Mouse (Mus musculus) c-Kit-positive CD71-negative TER-119-negative erythroid progenitor cells, embryonic 14.5 days (primary cell): ENCODE measurements at regions not wholly inside any gene's neighbourhood (a gene's known extent, or its start where the extent isn't known, plus 50 kb on each side); places are given as distances from the start of the nearest gene placed in this dataset.

ENCODE experiments used
- DNase-seq: peaks from one replicate; pipeline ENCODE4 v3.0.0-alpha.2; 2013; ENCODE audit warnings: low read depth

DNA sequence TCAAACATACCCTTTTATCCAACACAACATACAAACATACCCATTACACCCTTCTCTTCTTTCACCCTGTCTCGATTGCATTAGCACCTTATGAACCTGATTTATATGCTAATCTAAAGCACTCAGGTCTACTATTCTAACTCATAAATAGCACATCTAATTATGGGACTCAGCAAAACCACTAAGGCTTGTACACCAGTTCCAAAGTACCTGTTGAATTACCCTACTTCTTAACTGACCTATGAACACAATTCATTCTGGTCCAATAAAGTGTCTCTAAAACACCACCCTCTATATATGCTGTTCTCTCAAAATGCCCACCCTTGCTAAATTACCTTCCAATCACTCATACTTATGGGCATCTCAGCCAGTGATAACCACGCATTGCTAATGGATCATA, 452.7 kb upstream of the Atp2b1 start:
- no peak for DNase-seq

DNA sequence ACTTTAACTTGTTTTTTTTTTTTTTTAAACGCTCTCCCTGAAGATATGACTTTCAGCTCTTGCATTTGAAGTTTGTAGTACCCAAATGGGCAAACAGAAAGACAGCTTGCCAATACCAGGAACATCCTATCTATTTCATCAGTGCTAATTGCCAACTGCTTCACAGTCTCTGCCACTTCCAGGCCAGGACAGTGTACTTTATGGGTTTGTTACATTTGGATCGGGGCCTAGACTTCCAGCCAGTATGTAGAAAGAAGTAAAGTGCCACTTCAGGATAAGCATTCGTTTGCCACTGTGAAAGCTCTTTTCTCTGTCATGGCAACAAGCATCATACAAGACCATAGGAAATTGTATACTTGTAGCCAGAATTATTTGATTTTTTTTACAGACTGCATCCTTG, 439.6 kb upstream of the Atp2b1 start:
- no peak for DNase-seq

DNA sequence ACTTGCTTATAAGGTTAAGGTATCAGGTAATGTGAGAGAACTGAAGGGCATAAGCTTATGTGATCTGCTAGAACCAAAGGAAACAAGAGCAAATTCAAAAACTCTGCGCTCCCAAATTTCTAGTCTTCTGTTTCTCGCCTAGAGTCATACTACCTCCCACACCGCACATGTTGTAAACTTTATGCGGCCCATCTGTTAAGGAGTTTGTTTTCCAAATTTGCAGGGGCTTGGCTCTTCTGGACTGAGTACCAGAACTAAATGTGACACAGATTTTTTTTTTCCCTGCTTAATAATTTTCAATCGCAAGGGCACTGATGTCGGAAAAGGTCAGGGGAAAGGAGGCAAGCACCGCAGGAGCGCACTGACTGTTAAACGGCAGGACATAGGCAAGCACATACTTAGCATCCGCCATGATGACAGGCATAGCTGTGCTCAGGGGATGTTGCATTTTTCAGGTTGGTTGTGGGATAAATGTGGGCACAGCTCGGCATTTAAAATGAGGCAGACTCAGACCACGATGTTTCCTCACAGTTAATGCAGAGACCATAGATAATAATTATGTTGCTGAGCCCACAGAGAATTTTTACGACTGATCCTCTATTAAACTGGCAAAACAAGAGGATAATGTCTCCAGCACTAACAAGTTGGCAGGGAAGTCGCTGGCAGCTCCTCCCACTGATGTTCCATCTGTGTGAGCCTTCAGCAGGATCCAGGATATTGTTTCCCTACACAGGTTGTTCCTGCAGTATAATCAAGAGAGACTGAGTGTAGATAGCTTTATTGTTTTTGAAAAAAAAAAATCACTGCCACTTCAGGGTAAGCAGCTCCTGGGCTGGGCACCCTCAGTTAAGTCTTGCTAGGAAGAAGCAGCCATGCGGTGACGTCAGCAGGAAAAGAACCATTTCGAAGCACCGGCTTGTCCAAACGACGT, 428.2 kb upstream of the Atp2b1 start:
- DNase-seq = no peak

- DNase-seq = peak; percentile 56
Observed at GRCm38 (mm10) chr10:98494354-98494753, 419.9 kb upstream of the Atp2b1 start.

- DNase-seq = no peak
Observed at GRCm38 (mm10) chr10:98496254-98496653, 418.0 kb upstream of the Atp2b1 start.

DNA sequence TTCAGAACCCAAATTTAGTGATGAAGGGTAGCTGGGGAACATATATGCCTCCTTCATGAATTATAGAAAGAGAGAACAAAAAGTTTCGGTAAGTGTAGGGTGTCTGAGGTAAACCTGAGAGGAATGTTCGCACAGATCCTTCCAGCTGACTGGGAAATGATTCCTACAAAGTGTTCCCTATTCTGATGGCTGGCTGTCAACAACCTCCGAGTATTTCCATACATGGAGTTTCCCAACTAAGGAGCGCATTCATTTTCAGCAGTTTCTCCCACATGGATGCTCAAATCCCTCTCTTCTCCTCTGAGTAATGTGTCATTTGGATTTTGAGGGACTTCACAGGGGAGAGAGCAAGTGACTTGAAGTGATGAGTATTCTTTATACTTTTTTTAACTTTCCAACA, 413.9 kb upstream of the Atp2b1 start:
- DNase-seq = no peak

DNA sequence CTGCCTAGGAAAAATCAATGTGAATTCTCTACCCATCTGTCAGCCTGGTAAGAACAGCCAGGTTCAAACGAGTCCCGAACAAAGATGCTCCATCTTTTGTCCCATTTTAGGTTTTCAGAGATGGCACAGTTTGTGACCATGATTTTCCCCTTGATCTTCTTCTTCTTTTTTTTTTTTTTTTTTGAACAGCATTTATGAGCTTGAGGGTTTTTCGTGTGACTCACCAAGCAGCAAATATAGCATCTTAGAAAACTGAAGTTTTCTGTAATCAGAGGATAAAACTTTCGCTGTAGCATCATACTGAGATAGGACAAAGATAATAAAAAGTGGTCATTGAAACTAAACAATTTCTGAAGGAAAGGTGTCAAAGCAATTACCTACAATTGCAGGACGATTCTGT, 412.6 kb upstream of the Atp2b1 start:
- DNase-seq = no peak

GRCm38 (mm10) chr10:98504524-98504923, 409.7 kb upstream of the Atp2b1 start:
- no peak for DNase-seq

DNA sequence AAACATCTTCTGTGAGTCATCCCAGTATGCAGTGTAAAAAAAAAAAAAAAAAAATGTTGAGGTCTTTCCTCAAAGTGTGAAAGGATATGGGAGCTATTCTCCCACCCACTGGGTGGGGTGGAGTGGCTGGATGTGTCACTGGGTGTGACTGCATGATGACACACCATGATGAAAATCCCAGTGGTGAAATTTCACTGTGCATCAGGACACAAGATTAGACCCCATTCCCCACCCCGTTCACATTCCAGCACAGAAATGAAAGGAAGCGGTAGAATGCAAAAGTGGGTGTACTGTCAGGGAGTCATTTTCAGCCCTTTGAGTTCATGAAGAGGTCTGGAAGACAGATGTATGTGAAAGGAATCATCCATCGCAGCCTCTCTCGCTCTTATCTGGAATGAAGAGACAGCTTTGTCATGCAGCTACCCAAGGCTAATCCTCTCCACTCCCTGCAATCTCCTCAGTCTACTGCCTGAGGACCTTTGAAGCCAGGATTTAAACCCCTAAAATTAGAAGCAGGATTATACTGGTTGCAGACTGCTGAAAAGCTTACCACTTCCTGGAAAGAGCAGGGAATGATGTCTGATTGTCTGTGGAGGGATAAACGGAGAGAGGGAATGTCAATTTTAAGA, 405.6 kb upstream of the Atp2b1 start:
- DNase-seq = no peak

DNA sequence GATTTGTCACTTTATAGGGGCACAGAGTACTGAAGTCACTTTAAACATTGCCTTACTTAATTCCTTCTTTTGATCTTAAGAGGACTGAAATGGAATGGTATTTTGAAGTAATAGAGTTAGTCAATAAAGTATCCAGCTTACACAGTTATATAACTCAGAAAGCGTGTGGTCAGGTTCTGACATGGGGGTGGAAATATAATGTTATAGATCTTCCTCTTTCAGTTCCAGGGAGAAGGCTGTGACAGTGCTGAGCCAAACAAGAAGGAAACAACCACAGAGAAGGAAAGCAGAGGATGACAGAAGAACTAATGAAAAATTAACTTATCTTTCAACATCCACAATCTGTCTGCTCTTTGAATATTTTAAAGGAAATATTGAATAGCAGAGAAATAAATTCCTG, 399.4 kb upstream of the Atp2b1 start:
- DNase-seq = no peak

DNA sequence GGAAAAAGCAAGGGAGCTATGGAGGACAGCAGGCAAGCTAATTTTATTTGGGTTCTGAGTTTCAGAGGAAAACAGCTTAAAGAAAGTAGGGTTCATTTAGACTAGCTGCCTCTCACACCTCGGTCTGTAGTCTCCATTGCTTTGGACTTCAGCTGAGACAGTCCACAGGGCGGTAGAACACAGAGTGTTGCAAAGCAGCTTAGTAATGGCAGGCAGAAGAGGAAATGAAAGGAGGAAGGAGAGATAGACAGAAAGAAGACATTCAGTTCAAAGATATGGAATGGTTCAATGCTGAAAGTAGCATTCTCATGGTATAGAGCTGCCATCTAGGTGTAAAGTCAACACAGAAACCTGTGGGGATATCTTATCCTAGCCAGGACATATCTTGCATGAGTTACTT, 396.6 kb upstream of the Atp2b1 start:
- DNase-seq = no peak

DNA sequence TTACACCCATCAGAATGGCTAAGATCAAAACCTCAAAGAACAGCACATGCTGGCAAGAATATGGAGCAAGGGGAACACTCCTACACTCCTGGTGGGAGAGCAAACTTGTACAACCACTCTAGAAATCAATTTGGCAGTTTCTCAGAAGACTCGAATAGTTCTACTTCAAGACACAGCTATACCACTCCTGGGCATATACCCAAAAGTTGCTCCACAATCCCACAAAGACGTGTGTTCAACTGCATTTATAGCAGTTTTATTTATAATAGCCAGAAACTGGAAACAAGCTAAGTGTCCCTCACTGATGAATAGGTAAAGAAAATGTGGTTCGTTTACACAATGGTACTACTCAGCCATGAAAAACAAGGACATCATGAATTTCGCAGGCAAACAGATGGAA, 384.6 kb upstream of the Atp2b1 start:
- DNase-seq = no peak

DNA sequence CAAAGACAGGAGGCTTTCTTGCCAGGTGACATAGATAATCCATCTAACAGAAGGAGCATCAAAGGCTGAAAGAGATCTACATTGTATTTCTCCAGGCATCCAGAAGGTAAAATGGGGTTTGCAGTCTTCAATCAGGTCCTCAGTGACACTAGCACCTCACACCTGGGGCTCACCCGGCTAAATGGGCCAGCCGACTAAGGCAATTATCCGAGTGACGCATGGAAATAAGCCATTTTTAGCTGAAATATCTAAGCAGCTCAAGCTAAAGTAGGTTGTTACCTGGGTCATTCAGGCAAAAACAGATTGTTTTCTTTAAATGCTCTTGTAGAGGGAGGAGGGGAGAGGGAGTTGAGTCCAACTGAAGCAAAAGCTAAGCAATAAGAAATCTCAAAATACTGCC, 382.8 kb upstream of the Atp2b1 start:
- no peak for DNase-seq

- no peak for DNase-seq
Observed at GRCm38 (mm10) chr10:98538706-98539105, 375.5 kb upstream of the Atp2b1 start.

DNA sequence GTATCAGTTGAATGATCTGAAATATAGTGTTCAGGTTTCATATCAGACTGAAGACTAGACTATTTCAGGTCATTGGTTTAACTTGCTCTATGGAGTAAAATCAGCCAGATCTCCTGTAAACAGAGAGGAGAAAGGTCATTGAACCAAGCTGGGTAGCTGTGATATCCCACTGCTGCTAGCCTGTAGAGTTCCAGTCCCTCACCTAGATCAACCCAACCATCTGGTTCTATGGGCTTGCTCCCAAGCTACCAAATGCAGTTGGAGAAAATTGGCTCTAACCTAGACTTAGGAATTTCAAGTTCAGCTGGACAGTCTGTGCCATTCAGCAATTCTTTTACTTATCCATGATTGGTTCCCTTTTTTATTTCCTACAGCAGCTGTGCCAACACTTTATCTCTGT, 373.1 kb upstream of the Atp2b1 start:
- no peak for DNase-seq

- DNase-seq = no peak
Observed at GRCm38 (mm10) chr10:98542072-98542471, 372.1 kb upstream of the Atp2b1 start.

- DNase-seq = no peak
Observed at GRCm38 (mm10) chr10:98543253-98543997, 370.8 kb upstream of the Atp2b1 start.

GRCm38 (mm10) chr10:98543998-98544349, 370.2 kb upstream of the Atp2b1 start:
- DNase-seq = no peak

- no peak for DNase-seq
Observed at GRCm38 (mm10) chr10:98554575-98554974, 359.6 kb upstream of the Atp2b1 start.

GRCm38 (mm10) chr10:98557470-98558060, 356.6 kb upstream of the Atp2b1 start:
- DNase-seq = no peak

- DNase-seq = no peak
Observed at GRCm38 (mm10) chr10:98558560-98558959, 355.6 kb upstream of the Atp2b1 start.

- DNase-seq = no peak
Observed at GRCm38 (mm10) chr10:98562297-98562912, 351.8 kb upstream of the Atp2b1 start.
